Comparison of ENCODE assay signal across 7 mouse cellular contexts in genomic region chr5:103936906-103937589, GRCm38 (mm10). TPM values are rescaled to one million over a fixed set of nuclear protein-coding genes. Genes with fewer than 3 reads are reported as not detected.
A peak's percentile ranks its signal among the peaks of the same experiment; 100 is the strongest.
DNase-seq lines count a peak whose midpoint lies in the region; ATAC-seq and TF ChIP-seq lines count a peak whose summit lies in the region.

No protein-coding gene starts in this region.

- no peaks in the 10 kb centered on the region for H3K27me3 ChIP-seq in lung, embryonic 14.5 days (ENCODE audit: insufficient read depth, low read length)
- no peaks in the 10 kb centered on the region for H3K27me3 ChIP-seq in heart, embryonic 11.5 days (ENCODE audit: control insufficient read depth, insufficient read depth, low read length)
- H3K27me3 ChIP-seq in limb, embryonic 12.5 days, result no peaks in the 10 kb centered on the region

- H3K9me3 ChIP-seq in lung, embryonic 14.5 days (ENCODE audit: low read depth, low read length), result no peaks in the 10 kb centered on the region
- 0 out of 2 replicates have a peak, but pooled peaks cover 3% of the 10 kb centered on the region for H3K9me3 ChIP-seq in heart, embryonic 11.5 days (replicated peaks; ENCODE audit: control insufficient read depth, low read length)
- H3K9me3 ChIP-seq in limb, embryonic 12.5 days, result peaks cover 5% of the 10 kb centered on the region; the same call in 1 of the 2 replicates

- H3K27ac ChIP-seq in lung, embryonic 14.5 days (ENCODE audit: low read depth), result no peak overlapping the region
- 0 out of 2 replicates have a peak overlapping the region, but pooled peaks have one; percentile 1 for H3K27ac ChIP-seq in heart, embryonic 11.5 days (ENCODE audit: low read depth, low read length)
- H3K27ac ChIP-seq in limb, embryonic 12.5 days, result no peak overlapping the region

- H3K4me1 ChIP-seq in lung, embryonic 14.5 days (ENCODE audit: insufficient read depth), result no peaks in the 10 kb centered on the region
- peaks cover 11% of the 10 kb centered on the region for H3K4me1 ChIP-seq in heart, embryonic 11.5 days (ENCODE audit: control insufficient read depth, insufficient read depth, low read length)
- H3K4me1 ChIP-seq in limb, embryonic 12.5 days (replicated peaks), result peaks cover 22% of the 10 kb centered on the region

- TF ChIP-seq CTCF in lung, embryonic 14.5 days (IDR thresholded peaks at IDR 0.05; ENCODE audit: low read depth), result peak; percentile 68

- peak; percentile 76 for DNase-seq in lung, embryonic 14.5 days
- DNase-seq in lung, postnatal 25 days (ENCODE audit: low spot score), result no peak
- DNase-seq in adrenal gland, postnatal 36 days, result peak; percentile 38 to 54
- peak; percentile 22 for DNase-seq in skeletal muscle tissue, adult 2 months (ENCODE audit: low read depth, low spot score)
- no peak for DNase-seq in urinary bladder, postnatal 10 days (ENCODE audit: low spot score)

- H3K36me3 ChIP-seq in lung, embryonic 14.5 days (ENCODE audit: insufficient read depth), result no peaks in the 10 kb centered on the region
- H3K36me3 ChIP-seq in heart, embryonic 11.5 days (ENCODE audit: control insufficient read depth, insufficient read depth, low read length), result no peaks in the 10 kb centered on the region
- H3K36me3 ChIP-seq in limb, embryonic 12.5 days, result no peaks in the 10 kb centered on the region

- no peak overlapping the region for H3K9ac ChIP-seq in lung, embryonic 14.5 days
- no peak overlapping the region for H3K9ac ChIP-seq in heart, embryonic 11.5 days (ENCODE audit: low read depth, low read length)
- no peak overlapping the region for H3K9ac ChIP-seq in limb, embryonic 12.5 days (replicated peaks)

- ATAC-seq in lung, embryonic 14.5 days (ENCODE audit: insufficient read depth), result peak; percentile 93
- ATAC-seq in heart, embryonic 11.5 days (replicated peaks; ENCODE audit: insufficient number of reproducible peaks, low FRiP score, low TSS enrichment), result peak; percentile 63; the same call in 1 of the 2 replicates
- ATAC-seq in limb, embryonic 12.5 days (ENCODE audit: insufficient number of reproducible peaks, insufficient read depth, low FRiP score, low TSS enrichment, low read depth), result no peak

- H3K4me2 ChIP-seq in lung, embryonic 14.5 days, result peak overlapping the region; percentile 16; the same call in 1 of the 2 replicates
- no peak overlapping the region for H3K4me2 ChIP-seq in heart, embryonic 11.5 days
- peak overlapping the region; percentile 15; the same call in 1 of the 2 replicates for H3K4me2 ChIP-seq in limb, embryonic 12.5 days

- WGBS in lung, embryonic 14.5 days, result 17% methylated on average over 14 of the region's 14 CpGs
- WGBS in heart, embryonic 11.5 days (ENCODE audit: insufficient replicate concordance), result 39% methylated on average over 14 of the region's 14 CpGs
- WGBS in limb, embryonic 12.5 days, result 46% methylated on average over 14 of the region's 14 CpGs

- H3K4me3 ChIP-seq in lung, embryonic 14.5 days (ENCODE audit: low read depth, low read length), result no peak overlapping the region
- no peak overlapping the region for H3K4me3 ChIP-seq in heart, embryonic 11.5 days (ENCODE audit: low read depth, low read length)
- no peak overlapping the region for H3K4me3 ChIP-seq in limb, embryonic 12.5 days (replicated peaks)

RNA-seq across cellular contexts. Expression of gene Klhl8, which starts 26.0 kb away (rescaled TPM):
- 9.4 and 11.1 TPM in 2 replicates for polyA plus RNA-seq in lung, embryonic 14.5 days (2014; fragmentation: Nextera tagmentation; extraction: Ambion mirVana)
- 10 to 100 TPM; 19.7 to 20.5 TPM for total RNA-seq in adrenal gland, postnatal 36 days (2021)
- polyA plus RNA-seq in heart, embryonic 11.5 days (2014; fragmentation: Nextera tagmentation; extraction: Ambion mirVana), result 6.7 and 10.9 TPM in 2 replicates
- 13.2 and 13.8 TPM in 2 replicates for polyA plus RNA-seq in limb, embryonic 12.5 days (2016; fragmentation: Nextera tagmentation; extraction: Ambion mirVana)

RNA-seq across cellular contexts. Expression of gene Hsd17b13, which starts 40.2 kb away (rescaled TPM):
- polyA plus RNA-seq in lung, embryonic 14.5 days (2014; fragmentation: Nextera tagmentation; extraction: Ambion mirVana), result 0.23 and 0.61 TPM in 2 replicates
- total RNA-seq in adrenal gland, postnatal 36 days (2021), result under 1 TPM in 1 of 2 experiments, not detected in 1; 0.20 TPM
- 0.20 TPM in 1 of 2 replicates, not detected in the other for polyA plus RNA-seq in heart, embryonic 11.5 days (2014; fragmentation: Nextera tagmentation; extraction: Ambion mirVana)
- polyA plus RNA-seq in limb, embryonic 12.5 days (2016; fragmentation: Nextera tagmentation; extraction: Ambion mirVana), result not detected in 2 replicates

Comparison
In these comparisons a context has a peak if more than half of its experiments do, and no peak if none do; other contexts are left out.
1. DNase-seq: peak in lung, embryonic 14.5 days (single experiment), adrenal gland, postnatal 36 days (2 of 2) and skeletal muscle tissue, adult 2 months (single experiment); none in lung, postnatal 25 days (single experiment) and urinary bladder, postnatal 10 days (single experiment).